Mouse (Mus musculus): ENCODE data around the gene Cfap54. TPM values are rescaled to one million over a fixed set of nuclear protein-coding genes. Genes with fewer than 3 reads are reported as not detected.
A peak's percentile ranks its signal among the peaks of the same experiment; 100 is the strongest.

The Cfap54 gene
- polyA plus RNA-seq, 1 experiment, result 0.44 TPM

DNA sequence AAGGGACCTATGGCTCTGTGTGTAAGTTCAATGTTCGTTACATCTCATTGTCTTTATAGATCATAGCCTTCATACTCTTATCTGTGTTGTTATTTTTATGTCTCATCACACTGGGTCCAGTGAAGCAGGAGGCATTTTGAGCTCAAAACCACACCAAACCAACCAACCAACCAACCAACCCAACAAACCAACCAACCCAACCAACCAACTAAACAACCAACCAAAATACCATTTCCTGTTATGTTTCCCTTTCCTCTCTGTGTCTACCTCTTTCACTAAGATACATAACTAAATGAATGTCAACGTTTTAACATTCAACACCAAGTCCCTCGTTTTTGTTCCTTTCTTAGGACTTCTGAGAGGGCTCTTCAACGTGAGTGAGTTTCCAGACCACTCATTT is 40.0 kb downstream of the Cfap54 start:
- 10% methylated on average over 4 of the region's 4 CpGs for WGBS
- TF ChIP-seq CTCF (IDR thresholded peaks at IDR 0.05; ENCODE audit: borderline replicate concordance, control insufficient read depth, extremely low read depth, insufficient read depth, low read length, poor library complexity), result no peak
- TF ChIP-seq POLR2A (IDR thresholded peaks at IDR 0.05; ENCODE audit: control insufficient read depth, extremely low read depth, insufficient read depth, low read length, poor library complexity), result no peak
- Histone ChIP-seq H3K27me3 (ENCODE audit: control insufficient read depth, insufficient read depth, low read length) (no peaks in the 10 kb centered on the region), H3K4me1 (replicated peaks; ENCODE audit: control insufficient read depth, insufficient read depth, low read length) (peaks cover 15% of the 10 kb centered on the region), H3K27ac (ENCODE audit: control insufficient read depth, insufficient read depth, low read length) (peak overlapping the region; percentile 57; the same call in 1 of the 2 replicates), H3K4me3 (ENCODE audit: control insufficient read depth, insufficient read depth, low read length) (no peak overlapping the region), H3K36me3 (ENCODE audit: control insufficient read depth, insufficient read depth, low read length) (no peaks in the 10 kb centered on the region)
- DNase-seq, result no peak

DNA sequence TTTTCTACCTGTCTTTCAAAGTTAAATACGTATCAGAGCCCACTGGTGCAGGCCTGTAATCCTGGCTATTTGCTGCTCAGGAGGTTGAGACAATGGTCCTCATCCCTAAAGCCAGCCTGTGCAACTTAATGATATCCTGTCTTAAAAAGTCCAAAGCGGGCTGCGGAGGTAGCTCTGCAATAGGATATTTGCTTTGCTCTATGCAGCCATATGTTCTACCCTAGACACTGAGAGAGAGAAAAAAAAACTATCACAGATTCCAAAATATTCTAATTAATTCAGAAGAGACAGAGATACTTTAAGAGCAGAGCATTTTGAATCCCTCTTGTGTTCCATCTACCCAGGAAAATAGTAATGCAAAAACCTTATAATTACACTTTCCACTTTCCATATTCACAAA is 44.9 kb downstream of the Cfap54 start:
- Histone ChIP-seq H3K27ac (ENCODE audit: control insufficient read depth, insufficient read depth, low read length) (no peak overlapping the region), H3K4me1 (replicated peaks; ENCODE audit: control insufficient read depth, insufficient read depth, low read length) (peaks cover 10% of the 10 kb centered on the region), H3K4me3 (ENCODE audit: control insufficient read depth, insufficient read depth, low read length) (no peak overlapping the region), H3K27me3 (ENCODE audit: control insufficient read depth, insufficient read depth, low read length) (no peaks in the 10 kb centered on the region), H3K36me3 (ENCODE audit: control insufficient read depth, insufficient read depth, low read length) (no peaks in the 10 kb centered on the region)
- TF ChIP-seq POLR2A (IDR thresholded peaks at IDR 0.05; ENCODE audit: control insufficient read depth, extremely low read depth, insufficient read depth, low read length, poor library complexity) (no peak), CTCF (IDR thresholded peaks at IDR 0.05; ENCODE audit: borderline replicate concordance, control insufficient read depth, extremely low read depth, insufficient read depth, low read length, poor library complexity) (no peak)
- 94% methylated on average over 3 of the region's 3 CpGs for WGBS
- DNase-seq, result no peak

DNA sequence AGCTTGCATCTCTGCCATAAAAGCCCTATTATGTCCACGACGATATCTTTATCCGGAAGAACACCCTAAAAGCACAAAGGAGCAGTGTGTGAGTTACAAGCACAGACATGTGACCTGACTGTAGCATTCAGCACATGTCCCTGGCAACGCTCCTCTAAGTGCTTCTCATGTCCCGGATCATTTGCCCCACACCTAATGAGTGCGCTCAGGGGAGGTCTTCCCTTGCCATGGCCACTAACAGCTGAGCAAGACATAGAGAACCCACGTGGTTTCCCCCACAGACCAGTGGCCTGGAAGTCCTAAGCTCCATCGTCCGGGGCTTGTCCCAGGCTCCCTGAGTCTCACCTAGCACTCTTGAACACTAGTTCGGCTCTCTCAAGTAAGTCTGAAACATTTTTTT is 45.9 kb downstream of the Cfap54 start:
- no peak overlapping the region for H3K27ac ChIP-seq (ENCODE audit: control insufficient read depth, insufficient read depth, low read length)
- H3K36me3 ChIP-seq (ENCODE audit: control insufficient read depth, insufficient read depth, low read length), result no peaks in the 10 kb centered on the region
- no peak for DNase-seq
- no peak overlapping the region for H3K4me3 ChIP-seq (ENCODE audit: control insufficient read depth, insufficient read depth, low read length)
- no peaks in the 10 kb centered on the region for H3K27me3 ChIP-seq (ENCODE audit: control insufficient read depth, insufficient read depth, low read length)
- TF ChIP-seq CTCF (IDR thresholded peaks at IDR 0.05; ENCODE audit: borderline replicate concordance, control insufficient read depth, extremely low read depth, insufficient read depth, low read length, poor library complexity) (no peak), POLR2A (IDR thresholded peaks at IDR 0.05; ENCODE audit: control insufficient read depth, extremely low read depth, insufficient read depth, low read length, poor library complexity) (no peak)
- H3K4me1 ChIP-seq (replicated peaks; ENCODE audit: control insufficient read depth, insufficient read depth, low read length), result peaks cover under 1% of the 10 kb centered on the region; the same call in 1 of the 2 replicates
- WGBS, result 76% methylated on average over 10 of the region's 10 CpGs

DNA sequence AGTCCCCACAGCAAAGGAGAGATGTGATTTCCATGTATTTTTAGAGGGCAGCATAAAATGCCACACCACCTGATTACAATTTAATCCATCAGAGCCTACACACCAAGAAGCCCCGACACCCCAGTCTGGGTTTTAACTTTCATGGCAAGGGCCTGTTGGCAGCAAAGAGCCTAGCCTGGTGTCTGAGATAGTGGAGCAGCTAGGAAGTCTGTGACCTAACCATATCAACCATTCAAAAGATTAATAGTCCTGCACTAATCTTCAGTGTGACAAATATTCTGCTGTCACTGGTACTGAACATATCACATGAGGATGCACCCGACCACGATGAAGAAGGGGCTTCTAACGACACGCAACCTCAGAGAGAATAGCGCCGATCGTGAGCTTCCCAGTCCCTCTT is 58.1 kb downstream of the Cfap54 start:
- 27% methylated on average over 8 of the region's 8 CpGs for WGBS
- H3K4me3 ChIP-seq (ENCODE audit: control insufficient read depth, insufficient read depth, low read length), result no peak overlapping the region
- H3K36me3 ChIP-seq (ENCODE audit: control insufficient read depth, insufficient read depth, low read length), result no peaks in the 10 kb centered on the region
- no peaks in the 10 kb centered on the region; the same call in 1 of the 2 replicates for H3K27me3 ChIP-seq (ENCODE audit: control insufficient read depth, insufficient read depth, low read length)
- no peak for DNase-seq
- H3K4me1 ChIP-seq (replicated peaks; ENCODE audit: control insufficient read depth, insufficient read depth, low read length), result no peaks in the 10 kb centered on the region
- H3K27ac ChIP-seq (ENCODE audit: control insufficient read depth, insufficient read depth, low read length), result no peak overlapping the region
- no peak for TF ChIP-seq CTCF (IDR thresholded peaks at IDR 0.05; ENCODE audit: borderline replicate concordance, control insufficient read depth, extremely low read depth, insufficient read depth, low read length, poor library complexity)
- TF ChIP-seq POLR2A (IDR thresholded peaks at IDR 0.05; ENCODE audit: control insufficient read depth, extremely low read depth, insufficient read depth, low read length, poor library complexity), result no peak

DNA sequence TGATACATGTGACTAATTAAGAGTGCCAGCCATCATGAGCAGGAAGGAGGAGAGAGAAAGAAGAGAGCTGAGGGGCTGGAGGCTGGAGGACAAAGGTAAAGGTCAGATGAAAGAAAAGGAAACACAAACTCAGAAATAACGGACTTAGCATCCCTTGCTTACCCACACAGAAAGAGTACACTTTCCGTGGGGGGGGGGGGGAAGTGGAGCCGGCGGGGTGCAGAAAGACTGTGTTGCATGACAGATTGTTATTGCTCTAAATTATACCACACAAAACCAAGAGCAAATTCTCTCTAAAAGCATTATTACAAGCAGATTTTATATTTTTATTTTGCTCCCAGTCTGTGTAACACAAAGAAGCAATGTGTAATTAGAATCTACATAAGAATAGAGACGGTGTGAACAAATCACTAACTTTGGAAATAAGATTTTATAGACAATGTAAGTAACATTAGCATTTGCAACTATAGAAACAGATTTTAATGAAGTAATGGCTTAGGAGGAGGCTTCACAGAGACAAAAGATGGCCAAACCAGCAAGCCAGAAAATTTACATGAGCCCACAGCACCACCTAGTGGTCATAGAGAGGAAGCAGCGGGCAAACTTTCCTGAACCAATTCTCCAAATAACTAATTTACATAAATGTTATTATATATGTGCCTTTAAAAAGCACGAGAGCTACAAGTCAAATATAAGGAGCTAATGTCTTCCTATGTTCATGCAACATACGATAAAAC is 67.2 kb downstream of the Cfap54 start:
- H3K4me1 ChIP-seq (replicated peaks; ENCODE audit: control insufficient read depth, insufficient read depth, low read length), result no peaks in the 10 kb centered on the region
- no peaks in the 10 kb centered on the region for H3K36me3 ChIP-seq (ENCODE audit: control insufficient read depth, insufficient read depth, low read length)
- 59% methylated on average over 8 of the region's 8 CpGs for WGBS
- H3K27me3 ChIP-seq (ENCODE audit: control insufficient read depth, insufficient read depth, low read length), result no peaks in the 10 kb centered on the region
- no peak for TF ChIP-seq POLR2A (IDR thresholded peaks at IDR 0.05; ENCODE audit: control insufficient read depth, extremely low read depth, insufficient read depth, low read length, poor library complexity)
- no peak for TF ChIP-seq CTCF (IDR thresholded peaks at IDR 0.05; ENCODE audit: borderline replicate concordance, control insufficient read depth, extremely low read depth, insufficient read depth, low read length, poor library complexity)
- H3K27ac ChIP-seq (ENCODE audit: control insufficient read depth, insufficient read depth, low read length), result no peak overlapping the region
- no peak overlapping the region for H3K4me3 ChIP-seq (ENCODE audit: control insufficient read depth, insufficient read depth, low read length)
- peak; percentile 45 for DNase-seq

DNA sequence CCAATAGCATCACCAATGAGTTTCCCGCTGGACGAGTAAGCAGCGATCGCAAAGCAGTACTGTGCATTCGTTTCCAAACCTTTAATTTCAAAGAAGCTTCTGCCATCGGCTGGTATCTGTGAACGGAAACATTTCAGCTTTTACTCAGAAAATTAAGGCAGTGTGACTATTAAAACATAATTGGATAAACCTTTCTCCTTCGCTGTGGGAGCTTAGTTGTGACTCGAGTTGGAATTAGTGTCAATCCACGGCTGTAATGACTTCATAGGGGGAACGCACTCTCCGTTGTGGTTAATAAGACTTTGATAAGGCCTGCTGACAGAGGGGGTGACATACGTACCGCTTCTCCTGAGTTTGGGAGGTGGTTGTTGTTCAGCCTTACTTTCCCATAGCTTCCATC is 70.3 kb downstream of the Cfap54 start:
- Histone ChIP-seq H3K27ac (ENCODE audit: control insufficient read depth, insufficient read depth, low read length) (no peak overlapping the region), H3K4me1 (replicated peaks; ENCODE audit: control insufficient read depth, insufficient read depth, low read length) (peaks cover 2% of the 10 kb centered on the region), H3K36me3 (ENCODE audit: control insufficient read depth, insufficient read depth, low read length) (no peaks in the 10 kb centered on the region), H3K4me3 (ENCODE audit: control insufficient read depth, insufficient read depth, low read length) (no peak overlapping the region), H3K27me3 (ENCODE audit: control insufficient read depth, insufficient read depth, low read length) (no peaks in the 10 kb centered on the region)
- no peak for TF ChIP-seq POLR2A (IDR thresholded peaks at IDR 0.05; ENCODE audit: control insufficient read depth, extremely low read depth, insufficient read depth, low read length, poor library complexity)
- no peak for TF ChIP-seq CTCF (IDR thresholded peaks at IDR 0.05; ENCODE audit: borderline replicate concordance, control insufficient read depth, extremely low read depth, insufficient read depth, low read length, poor library complexity)
- WGBS, result 93% methylated on average over 14 of the region's 14 CpGs
- DNase-seq, result no peak
